Mouse (Mus musculus) midbrain, embryonic 16.5 days (tissue): Measurements from ENCODE around the gene Cbx4. TPM values are rescaled to one million over a fixed set of nuclear protein-coding genes. Genes with fewer than 3 reads are reported as not detected.
"Not testable (repeated sequence)": the region's sequence is repeated elsewhere in the genome, so short reads cannot be mapped to it uniquely, and the experiment has no call there.

ENCODE experiments used
- ATAC-seq: fragments of 200-750 bp; cut with Nextera tagmentation; 2 replicates; pipeline ENCODE4 v1.8.0; 2017; ENCODE audit warnings: moderate TSS enrichment
- H3K27ac ChIP-seq: fragments of 300-500 bp; sonication (generic); 2 replicates; pipeline ENCODE4 v1.5.1; 2014; ENCODE audit warnings: mild to moderate bottlenecking, low read length, mixed read lengths
- H3K27me3 ChIP-seq: fragments of 300-500 bp; sonication (generic); 2 replicates; pipeline ENCODE4 v1.6.1; 2014; ENCODE audit warnings: low read depth, low read length, mixed read lengths; ENCODE audit not compliant: control insufficient read depth, insufficient read depth
- H3K36me3 ChIP-seq: fragments of 300-500 bp; sonication (generic); 2 replicates; pipeline ENCODE4 v1.6.1; 2014; ENCODE audit warnings: mild to moderate bottlenecking, low read length, moderate library complexity, mixed read lengths; ENCODE audit not compliant: control insufficient read depth, insufficient read depth
- H3K4me1 ChIP-seq: fragments of 300-500 bp; sonication (generic); 2 replicates; pipeline ENCODE4 v1.6.1; 2014; ENCODE audit warnings: mild to moderate bottlenecking, low read length, mixed read lengths; ENCODE audit not compliant: control insufficient read depth, insufficient read depth
- H3K4me2 ChIP-seq: fragments of 300-500 bp; sonication (generic); 2 replicates; pipeline ENCODE4 v1.6.1; 2014; ENCODE audit warnings: mild to moderate bottlenecking, low read length, mixed read lengths
- H3K4me3 ChIP-seq: fragments of 300-500 bp; sonication (generic); 2 replicates; pipeline ENCODE4 v1.5.1; 2014; ENCODE audit warnings: low read depth, mild to moderate bottlenecking, low read length, moderate library complexity, mixed read lengths
- H3K9ac ChIP-seq: fragments of 300-500 bp; sonication (generic); 2 replicates; pipeline ENCODE4 v1.6.1; 2014; ENCODE audit warnings: low read depth, low read length, mixed read lengths
- H3K9me3 ChIP-seq: fragments of 300-500 bp; sonication (generic); replicated peaks from 2 replicates; pipeline ENCODE4 v1.6.1; 2014; ENCODE audit warnings: mild to moderate bottlenecking, low read length, mixed read lengths; ENCODE audit not compliant: control insufficient read depth, poor library complexity, severe bottlenecking
- WGBS: fragments of 180-500 bp; shearing (Covaris S2); extraction: QIAGEN DNeasy Blood & Tissue Kit; methylation state at CpG from one replicate; pipeline ENCODE4 v1.1.7; 2014; 5-methylcytosine and 5-hydroxymethylcytosine counted together
- polyA plus RNA-seq: library from polyadenylated mRNA; unstranded; fragments of >200 nt; fragmentation: Nextera tagmentation; extraction: Ambion mirVana; gene quantifications from 2 replicates; pipeline ENCODE4 v1.2.1, GENCODE M21; 2015

Gene Cbx4
- polyA plus RNA-seq, 1 experiment from 2014 or later: 25.6 TPM

- WGBS: 72% methylated on average over 4 of the region's 4 CpGs
- ATAC-seq, H3K36me3 ChIP-seq, H3K9ac ChIP-seq, H3K27me3 ChIP-seq, H3K4me1 ChIP-seq, H3K9me3 ChIP-seq, H3K4me2 ChIP-seq, H3K27ac ChIP-seq, H3K4me3 ChIP-seq: not testable (repeated sequence)
Measured at GRCm38 (mm10) chr11:119100355-119100754, 14.3 kb upstream of the Cbx4 start.

- H3K4me2 ChIP-seq: no peak overlapping the region
- H3K27me3 ChIP-seq: no peaks in the 10 kb centered on the region
- no peaks in the 10 kb centered on the region for H3K9me3 ChIP-seq
- no peaks in the 10 kb centered on the region for H3K4me1 ChIP-seq
- no peak overlapping the region for H3K9ac ChIP-seq
- H3K27ac ChIP-seq: no peak overlapping the region
- no peak overlapping the region for H3K4me3 ChIP-seq
- 66% methylated on average over 4 of the region's 4 CpGs for WGBS
- no peak for ATAC-seq
- no peaks in the 10 kb centered on the region for H3K36me3 ChIP-seq
Measured at GRCm38 (mm10) chr11:119098202-119098601, 12.2 kb upstream of the Cbx4 start.

- Histone ChIP-seq H3K4me1 (peaks cover 4% of the 10 kb centered on the region), H3K4me2 (no peak overlapping the region), H3K27me3 (no peaks in the 10 kb centered on the region), H3K36me3 (no peaks in the 10 kb centered on the region), H3K4me3 (no peak overlapping the region), H3K9me3 (no peaks in the 10 kb centered on the region), H3K27ac (no peak overlapping the region), H3K9ac (no peak overlapping the region)
- ATAC-seq: no peak
- WGBS: 49% methylated on average over 3 of the region's 3 CpGs
Measured at GRCm38 (mm10) chr11:119095441-119095840, 9.4 kb upstream of the Cbx4 start.

- Histone ChIP-seq H3K27me3 (peaks cover 9% of the 10 kb centered on the region), H3K27ac (no peak overlapping the region), H3K4me3 (no peak overlapping the region), H3K9ac (no peak overlapping the region), H3K9me3 (no peaks in the 10 kb centered on the region), H3K4me2 (no peak overlapping the region), H3K4me1 (peaks cover 18% of the 10 kb centered on the region), H3K36me3 (no peaks in the 10 kb centered on the region)
- no peak for ATAC-seq
- 88% methylated on average over 1 of the region's 1 CpGs for WGBS
Measured at GRCm38 (mm10) chr11:119093322-119093721, 7.3 kb upstream of the Cbx4 start.

- Histone ChIP-seq H3K9ac (no peak overlapping the region), H3K4me3 (no peak overlapping the region), H3K4me2 (no peak overlapping the region), H3K36me3 (no peaks in the 10 kb centered on the region), H3K4me1 (peaks cover 19% of the 10 kb centered on the region), H3K27me3 (peaks cover 16% of the 10 kb centered on the region), H3K27ac (no peak overlapping the region), H3K9me3 (no peaks in the 10 kb centered on the region)
- 80% methylated on average over 3 of the region's 3 CpGs for WGBS
- no peak for ATAC-seq
Measured at GRCm38 (mm10) chr11:119092286-119092685, 6.3 kb upstream of the Cbx4 start.

GRCm38 (mm10) chr11:119091598-119091991 is 5.6 kb upstream of the Cbx4 start:
- Histone ChIP-seq H3K4me2 (peak overlapping the region; percentile 97; the same call in 1 of the 2 replicates), H3K9ac (no peak overlapping the region), H3K36me3 (no peaks in the 10 kb centered on the region), H3K27ac (no peak overlapping the region), H3K27me3 (peaks cover 18% of the 10 kb centered on the region), H3K4me1 (peaks cover 23% of the 10 kb centered on the region), H3K4me3 (no peak overlapping the region), H3K9me3 (no peaks in the 10 kb centered on the region)
- no peak for ATAC-seq
- 6% methylated on average over 8 of the region's 8 CpGs for WGBS

GRCm38 (mm10) chr11:119090961-119091597 is 5.1 kb upstream of the Cbx4 start:
- 1% methylated on average over 42 of the region's 42 CpGs for WGBS
- Histone ChIP-seq H3K4me1 (peaks cover 26% of the 10 kb centered on the region), H3K9me3 (no peaks in the 10 kb centered on the region), H3K4me2 (peak overlapping the region; percentile 97), H3K4me3 (peak overlapping the region; percentile 56), H3K27ac (no peak overlapping the region; the same call in 1 of the 2 replicates), H3K9ac (peak overlapping the region; percentile 77), H3K27me3 (peaks cover 18% of the 10 kb centered on the region), H3K36me3 (no peaks in the 10 kb centered on the region)
- peak; percentile 43; the same call in 1 of the 2 replicates for ATAC-seq

GRCm38 (mm10) chr11:119090076-119090960 is 4.3 kb upstream of the Cbx4 start:
- Histone ChIP-seq H3K9ac (peak overlapping the region; percentile 77), H3K27me3 (peaks cover 18% of the 10 kb centered on the region), H3K27ac (no peak overlapping the region; the same call in 1 of the 2 replicates), H3K36me3 (no peaks in the 10 kb centered on the region), H3K4me2 (peak overlapping the region; percentile 97), H3K4me1 (peaks cover 26% of the 10 kb centered on the region), H3K9me3 (no peaks in the 10 kb centered on the region), H3K4me3 (peak overlapping the region; percentile 56)
- WGBS: under 1% methylated on average over 66 of the region's 75 CpGs
- ATAC-seq: no peak
